Mouse (Mus musculus) myocyte (in vitro differentiated cells): ENCODE measurements around the gene Olfr1357.

ENCODE experiments used
- CEBPB ChIP-seq: IDR thresholded peaks from 2 replicates; pipeline ENCODE4 v1.6.1; 2011; ENCODE audit warnings: mild to moderate bottlenecking, moderate library complexity; ENCODE audit not compliant: poor library complexity, insufficient read depth, severe bottlenecking
- E2F4 ChIP-seq: IDR thresholded peaks from one replicate; pipeline ENCODE4 v1.6.1; 2011; ENCODE audit warnings: mild to moderate bottlenecking, control low read depth, moderate library complexity; ENCODE audit not compliant: insufficient read depth
- MAX ChIP-seq: IDR thresholded peaks from one replicate; pipeline ENCODE4 v1.6.1; 2011; ENCODE audit warnings: low read depth, mild to moderate bottlenecking, control low read depth
- MYOD1 ChIP-seq, 3 experiments: IDR thresholded peaks; one replicate each; pipeline ENCODE4 v1.6.1; 2011; ENCODE audit warnings: control low read depth in 2 of 3, low read depth in 2 of 3, mild to moderate bottlenecking in 2 of 3, moderate library complexity in 1 of 3; ENCODE audit not compliant: insufficient read length in 2 of 3, control insufficient read depth in 1 of 3
- MYOG ChIP-seq, 3 experiments: IDR thresholded peaks; one replicate each; pipeline ENCODE4 v1.6.1; 2011; ENCODE audit warnings: control low read depth in 2 of 3, low read depth in 2 of 3, mild to moderate bottlenecking in 2 of 3; ENCODE audit not compliant: insufficient read length in 2 of 3, control insufficient read depth in 1 of 3, insufficient read depth in 1 of 3
- POLR2A ChIP-seq: IDR thresholded peaks from one replicate; pipeline ENCODE4 v1.6.1; 2011; ENCODE audit warnings: low read depth, mild to moderate bottlenecking, control low read depth, moderate library complexity; ENCODE audit not compliant: insufficient read length
- POLR2AphosphoS2 ChIP-seq: IDR thresholded peaks from one replicate; pipeline ENCODE4 v1.6.1; 2011; ENCODE audit warnings: low read depth, control low read depth; ENCODE audit not compliant: insufficient read length
- REST ChIP-seq: IDR thresholded peaks from one replicate; pipeline ENCODE4 v1.6.1; 2011; ENCODE audit warnings: mild to moderate bottlenecking, control low read depth, moderate library complexity; ENCODE audit not compliant: insufficient read depth, insufficient read length
- SRF ChIP-seq: IDR thresholded peaks from one replicate; pipeline ENCODE4 v1.6.1; 2011; ENCODE audit warnings: low read depth; ENCODE audit not compliant: control insufficient read depth, insufficient read length
- TCF12 ChIP-seq: IDR thresholded peaks from one replicate; pipeline ENCODE4 v1.6.1; 2011; ENCODE audit warnings: mild to moderate bottlenecking, control low read depth; ENCODE audit not compliant: poor library complexity, insufficient read depth, severe bottlenecking
- USF1 ChIP-seq: IDR thresholded peaks from one replicate; pipeline ENCODE4 v1.6.1; 2011; ENCODE audit warnings: low read depth, mild to moderate bottlenecking, control low read depth, moderate library complexity

- TF ChIP-seq E2F4, result peak; percentile 16
- no peak for TF ChIP-seq TCF12
- TF ChIP-seq CEBPB, result 0 out of 2 replicates have a peak, but pooled peaks have one; percentile 1
- peak in 1 of 3 experiments; percentile 25 for TF ChIP-seq MYOD1 (IDR thresholded peaks at IDR 0.05; ENCODE audit: control insufficient read depth in 1 of 3, insufficient read length in 2 of 3, low read depth in 2 of 3)
- no peak for TF ChIP-seq MAX
- no peak for TF ChIP-seq USF1
- peak; percentile 70 for TF ChIP-seq POLR2A
- peak; percentile 20 for TF ChIP-seq POLR2AphosphoS2
- TF ChIP-seq MYOG (IDR thresholded peaks at IDR 0.05; ENCODE audit: control insufficient read depth in 1 of 3, insufficient read depth in 1 of 3, insufficient read length in 2 of 3, low read depth in 2 of 3), result peak in 1 of 3 experiments; percentile 23
- no peak for TF ChIP-seq REST
- no peak for TF ChIP-seq SRF
Measured at GRCm38 (mm10) chr10:78591406-78592328, 26.2 kb downstream of the Olfr1357 start, which contains the start of gene Syde1.
